Mouse (Mus musculus) T-helper 1 cell (primary cell): ENCODE data around the gene Pcnx2.

Source experiments
- in situ Hi-C: fragments of 300-600 bp; cut with MboI, MseI; formaldehyde crosslinking; loops from one replicate; pipeline ENCODE4 v1.15.1; 2025; ENCODE audit warnings: high pct_unique_total_duplicates

Gene Pcnx2

DNA sequence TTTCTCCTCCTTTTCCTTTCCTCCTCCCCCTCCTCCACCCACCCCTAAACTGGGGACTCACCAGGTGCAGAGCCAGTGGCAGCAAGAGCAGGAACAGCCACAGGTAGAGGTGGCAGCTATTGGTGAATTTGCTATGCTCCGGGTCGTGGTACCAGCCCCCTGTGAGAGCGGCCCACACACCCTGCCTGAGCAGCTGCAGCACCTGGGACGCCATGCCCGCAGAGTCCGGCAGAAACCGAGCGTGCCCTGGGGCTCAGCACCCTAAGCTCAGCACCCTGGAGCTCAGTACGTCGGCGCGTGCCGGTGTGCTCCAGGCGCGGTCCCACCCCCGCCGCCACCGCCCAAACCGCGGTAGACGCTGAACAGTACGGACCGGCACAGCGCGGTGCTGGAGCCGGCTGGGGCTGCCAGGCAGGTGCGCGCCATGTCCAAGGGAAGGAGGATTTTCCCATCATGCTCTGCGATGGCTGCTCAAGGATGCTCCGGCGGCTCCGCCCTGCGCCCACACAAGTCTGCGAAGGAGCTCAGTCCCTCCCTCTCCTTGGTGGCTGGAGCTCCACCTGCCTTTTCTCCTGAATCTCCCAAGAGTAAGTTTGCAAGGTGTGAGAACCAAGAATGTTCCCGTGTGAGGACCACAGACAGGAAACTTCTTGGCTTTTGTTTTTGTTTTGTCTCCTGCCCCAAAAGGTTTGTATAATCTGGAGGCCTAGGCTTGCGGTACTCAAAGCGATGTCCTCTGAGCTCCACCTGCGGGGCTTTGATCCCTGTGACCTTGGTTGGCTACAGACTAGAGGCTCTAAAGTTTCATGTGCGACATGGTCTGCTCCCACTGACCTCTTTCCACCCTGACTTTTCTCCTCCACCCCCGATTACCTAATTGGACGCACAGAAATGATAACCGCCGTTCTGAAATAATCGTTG, at the start of gene Pcnx2:
TSS of gene Pcnx2 (minus strand) at position 450 of the 921 bp plus-strand sequence.
- in situ Hi-C loops, result loop anchor here (5.0 to 25.0 kb wide), 2 partner anchors 1331 to 2011 kb away; partner anchors contain the start of genes Acta1 and Agt

- in situ Hi-C loops, result loop anchor here (10.0 kb wide), 1 partner anchor 1800 kb away; no protein-coding TSS in a partner anchor
Observed at GRCm38 (mm10) chr8:125944511-125944910, 46.4 kb upstream of the Pcnx2 start.

DNA sequence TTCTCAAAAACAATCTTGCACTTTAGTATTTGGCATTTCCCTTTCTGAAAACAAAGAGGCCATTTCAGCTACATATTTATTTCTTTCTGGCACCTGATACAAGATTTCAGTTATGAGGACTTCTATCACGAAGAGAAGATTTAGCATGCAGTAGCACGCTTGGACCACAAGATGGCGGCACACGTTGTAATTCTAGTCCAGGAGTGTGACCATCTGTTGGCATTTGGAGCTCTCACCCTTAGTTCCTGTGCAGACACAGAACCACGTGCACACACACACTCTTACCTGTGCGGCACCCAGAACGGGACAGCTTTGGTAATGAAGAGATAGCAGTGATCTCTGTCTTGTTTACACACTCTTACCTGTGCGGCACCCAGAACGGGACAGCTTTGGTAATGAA, 37.5 kb upstream of the Pcnx2 start:
- in situ Hi-C loops, result no loop called here

DNA sequence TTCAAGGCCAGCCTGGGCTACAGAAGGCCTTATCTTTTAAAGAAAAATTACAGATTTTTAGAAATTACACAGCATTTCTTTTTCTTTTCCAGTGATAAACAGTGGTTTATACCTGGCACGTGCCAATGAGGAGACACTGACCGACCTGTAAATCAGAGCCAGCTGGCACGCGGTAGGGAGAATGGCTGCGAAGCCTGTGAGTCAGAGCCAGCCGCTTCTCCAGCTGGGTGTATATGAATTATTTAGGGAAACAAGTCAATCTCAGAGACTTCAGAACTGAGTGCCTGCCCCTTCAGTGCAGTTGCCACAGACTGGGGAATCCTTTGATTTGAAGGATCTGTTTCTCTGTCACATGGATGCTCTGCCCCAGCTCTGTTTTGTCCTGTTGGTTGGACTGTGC, 33.7 kb upstream of the Pcnx2 start:
- in situ Hi-C loops, result no loop called here

- in situ Hi-C loops, result no loop called here
Observed at GRCm38 (mm10) chr8:125930276-125931046, 32.3 kb upstream of the Pcnx2 start.

DNA sequence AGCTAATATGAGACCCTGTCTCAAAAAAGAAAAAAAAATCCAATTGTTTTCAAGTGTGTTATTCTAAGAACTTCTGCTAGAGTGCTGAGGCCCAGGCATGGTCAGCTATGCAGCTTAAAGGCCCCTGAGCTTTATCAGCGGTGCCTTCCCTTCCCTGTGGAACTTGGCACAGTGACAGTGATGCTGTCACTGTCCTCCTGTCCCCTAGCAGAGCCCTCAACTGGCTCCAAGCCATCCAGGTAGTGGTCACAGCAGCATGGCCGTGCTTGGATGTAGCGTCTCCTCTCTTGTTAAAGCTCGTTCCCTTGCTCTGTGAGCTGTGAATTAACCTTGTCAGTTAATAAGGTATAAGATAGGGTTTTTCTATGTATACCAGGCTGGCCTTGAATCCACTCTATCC, 28.5 kb upstream of the Pcnx2 start:
- in situ Hi-C loops, result no loop called here

- in situ Hi-C loops, result no loop called here
Observed at GRCm38 (mm10) chr8:125922333-125922732, 24.2 kb upstream of the Pcnx2 start.

- in situ Hi-C loops, result no loop called here
Observed at GRCm38 (mm10) chr8:125920761-125921160, 22.6 kb upstream of the Pcnx2 start.

- in situ Hi-C loops, result no loop called here
Observed at GRCm38 (mm10) chr8:125920281-125920680, 22.2 kb upstream of the Pcnx2 start.

DNA sequence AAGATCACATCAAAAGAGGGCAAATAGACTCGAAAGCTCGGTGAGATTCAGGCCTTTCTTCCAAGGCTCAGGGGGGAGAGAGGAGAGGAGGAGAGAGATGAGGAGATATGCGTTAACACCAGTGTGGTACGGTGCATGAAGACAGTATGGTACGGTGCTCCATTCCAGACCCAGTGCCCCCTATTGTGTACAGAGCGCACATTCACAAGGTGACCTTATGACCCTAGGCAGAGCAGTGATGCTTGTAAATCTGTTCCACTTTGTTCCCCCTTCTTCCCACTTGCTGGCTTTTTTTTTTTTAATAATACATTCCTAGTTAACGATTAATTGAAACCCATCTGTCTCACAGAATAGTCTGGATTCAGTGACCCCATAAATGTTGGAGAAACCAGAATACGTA, 21.4 kb upstream of the Pcnx2 start:
- in situ Hi-C loops, result no loop called here

GRCm38 (mm10) chr8:125918719-125919118, 20.6 kb upstream of the Pcnx2 start:
- in situ Hi-C loops, result no loop called here

DNA sequence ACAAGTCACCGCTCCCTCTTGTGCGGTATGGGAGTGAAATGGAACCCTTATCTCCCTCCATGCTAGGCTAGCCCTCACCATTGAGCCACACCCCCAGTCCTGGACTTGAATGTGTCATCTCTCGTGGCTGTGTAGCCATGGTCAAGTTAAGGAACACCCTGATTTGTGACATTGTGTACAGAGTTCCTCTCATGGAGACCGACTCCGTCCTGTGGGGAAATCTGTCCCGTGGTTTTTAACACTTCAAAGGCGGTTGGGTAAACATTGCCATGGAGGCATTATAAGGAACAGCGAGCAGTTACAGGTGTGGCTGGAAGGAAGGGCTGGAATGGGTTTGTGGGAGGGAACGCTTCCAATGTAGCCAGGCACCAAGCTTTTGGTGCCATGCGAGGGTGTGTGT, 18.9 kb upstream of the Pcnx2 start:
- in situ Hi-C loops, result no loop called here

- in situ Hi-C loops, result no loop called here
Observed at GRCm38 (mm10) chr8:125914386-125914785, 16.3 kb upstream of the Pcnx2 start.

- in situ Hi-C loops, result no loop called here
Observed at GRCm38 (mm10) chr8:125913206-125913605, 15.1 kb upstream of the Pcnx2 start.

DNA sequence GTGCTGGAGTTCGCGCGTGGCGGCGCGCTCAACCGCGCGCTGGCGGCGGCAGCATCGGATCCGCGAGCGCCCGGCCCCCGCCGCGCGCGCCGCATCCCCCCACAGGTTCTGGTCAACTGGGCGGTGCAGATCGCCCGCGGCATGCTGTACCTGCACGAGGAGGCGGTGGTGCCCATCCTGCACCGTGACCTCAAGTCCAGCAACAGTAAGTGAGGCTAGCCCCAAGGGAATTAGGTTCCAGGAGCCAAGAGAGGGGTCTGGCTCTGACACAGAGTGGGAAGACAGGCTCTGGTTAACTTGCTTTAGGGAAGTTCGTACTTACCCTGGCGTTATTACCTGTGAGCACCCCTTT, 13.1 kb upstream of the Pcnx2 start:
- in situ Hi-C loops, result no loop called here

- in situ Hi-C loops, result no loop called here
Observed at GRCm38 (mm10) chr8:125910365-125911228, 12.5 kb upstream of the Pcnx2 start, which contains the start of gene Map3k21. Map3k21 (plus strand) TSS chr8:125910450.

DNA sequence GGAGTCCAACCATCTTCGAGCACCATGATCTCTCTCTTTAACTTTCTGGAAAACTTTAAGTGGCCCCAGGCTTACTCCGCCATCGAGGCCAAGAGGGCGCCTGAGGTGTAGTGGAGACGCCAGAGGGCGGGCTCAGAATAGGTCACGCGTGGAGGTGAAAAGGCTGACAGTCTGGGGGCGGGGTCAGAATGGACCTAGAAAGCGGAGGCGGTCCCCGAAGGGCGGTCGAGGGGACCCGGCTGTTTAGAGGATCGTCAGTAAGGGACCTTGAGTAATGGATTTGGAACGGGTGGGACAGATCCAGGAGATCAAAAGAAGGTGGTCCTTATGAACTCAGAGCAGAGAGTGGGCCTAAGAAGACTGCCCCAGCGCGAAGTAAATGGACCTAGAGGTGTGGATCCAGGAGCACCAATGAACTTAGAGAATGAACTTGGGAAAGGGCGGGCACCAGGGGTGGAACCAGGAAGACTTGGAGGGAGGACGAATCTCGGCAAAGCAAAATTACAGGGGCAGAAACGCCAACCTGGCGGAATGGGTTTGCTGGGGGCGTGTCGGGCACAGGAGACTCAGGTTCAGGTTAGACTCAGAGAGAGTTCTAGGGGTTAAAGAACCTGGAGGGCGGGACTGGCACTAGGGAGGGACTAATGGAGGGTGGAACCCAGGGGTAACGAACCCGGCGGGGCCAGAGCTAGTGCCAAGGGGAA, 11.7 kb upstream of the Pcnx2 start:
- in situ Hi-C loops, result no loop called here

DNA sequence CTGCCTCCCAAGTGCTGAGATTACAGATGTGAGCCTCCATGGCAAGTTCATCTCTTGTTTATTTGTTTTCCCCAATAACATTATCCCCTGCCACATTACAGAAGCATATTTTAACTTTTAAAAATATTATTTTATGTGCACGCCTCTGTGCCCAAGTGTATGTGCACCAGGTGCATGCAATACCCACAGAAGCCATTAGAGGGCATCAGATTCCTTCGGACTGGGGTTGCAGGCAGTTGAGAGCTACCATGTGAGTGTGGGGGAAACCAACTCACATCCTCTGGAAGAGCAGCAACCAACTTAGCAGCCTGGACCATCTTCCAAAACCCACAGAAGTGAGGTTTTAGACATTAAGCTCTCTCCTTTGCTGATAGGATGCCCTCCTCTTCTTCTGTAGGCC, 9.2 kb upstream of the Pcnx2 start:
- in situ Hi-C loops, result no loop called here

DNA sequence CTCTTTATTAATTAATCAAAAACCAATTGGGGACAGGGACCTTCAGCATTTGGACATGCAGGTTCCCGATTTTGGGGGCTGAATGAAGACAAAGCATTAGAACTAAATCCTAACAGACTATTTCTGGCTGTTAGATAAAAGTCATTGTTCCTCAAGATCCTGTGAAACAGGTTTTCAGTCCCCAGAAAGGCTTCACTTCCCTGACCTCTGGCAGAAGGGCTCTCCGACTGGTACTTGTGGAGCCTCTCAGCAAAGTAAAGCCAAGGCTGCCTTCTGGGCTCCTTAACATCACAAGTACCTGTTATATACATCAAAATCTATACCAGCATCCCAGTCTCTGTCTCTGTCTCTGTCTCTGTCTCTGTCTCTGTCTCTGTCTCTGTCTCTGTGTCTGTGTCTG, 7.2 kb upstream of the Pcnx2 start:
- in situ Hi-C loops, result no loop called here

DNA sequence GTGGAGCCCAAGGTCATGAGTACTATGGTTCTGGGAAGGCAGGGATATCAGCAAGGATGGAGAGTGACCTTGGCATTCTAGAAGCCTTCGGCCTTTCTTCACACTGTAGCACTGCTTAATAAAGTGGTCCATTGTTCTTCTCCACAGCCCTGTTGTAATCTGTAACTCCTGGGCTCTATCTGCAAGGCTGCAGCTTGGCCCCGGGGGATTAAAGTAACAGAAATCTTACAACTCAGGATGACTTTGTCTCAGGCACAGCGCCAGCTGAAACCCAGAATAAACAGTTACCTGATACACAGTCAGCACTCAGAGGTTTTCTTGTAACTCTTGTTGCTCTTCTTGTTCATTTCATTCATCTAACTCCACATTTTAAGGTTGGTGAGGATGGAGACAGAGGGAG, 4.4 kb upstream of the Pcnx2 start:
- in situ Hi-C loops, result no loop called here

GRCm38 (mm10) chr8:125901167-125901566, 3.0 kb upstream of the Pcnx2 start:
- in situ Hi-C loops, result no loop called here
